Mouse (Mus musculus) yolk sac, embryonic 10.5 days (tissue): ENCODE data around the gene Rnf19b.

Source experiments
- DNase-seq: peaks from one replicate; pipeline ENCODE4 v3.0.0-alpha.2; 2017; ENCODE audit warnings: low spot score

The Rnf19b gene

DNA sequence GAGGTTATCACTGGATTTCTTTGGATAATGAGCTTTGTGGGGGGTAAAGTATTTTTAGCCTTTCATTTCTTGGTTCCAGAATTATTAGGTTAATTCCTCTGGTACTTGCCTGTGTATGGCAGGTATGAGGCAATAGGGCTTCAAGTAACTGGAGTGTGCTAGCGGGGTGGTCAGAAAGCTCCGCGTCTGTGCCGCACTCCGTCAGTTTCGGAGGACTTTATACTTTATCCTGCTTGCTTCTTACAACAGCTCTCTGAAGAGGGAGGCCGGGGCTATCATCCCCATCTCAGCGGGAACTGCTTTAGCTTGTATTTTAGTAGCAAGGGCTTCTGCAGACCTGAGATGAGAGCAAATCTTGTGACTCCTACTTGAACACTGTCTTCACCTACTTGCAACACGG, 21.1 kb downstream of the Rnf19b start:
- DNase-seq = no peak

DNA sequence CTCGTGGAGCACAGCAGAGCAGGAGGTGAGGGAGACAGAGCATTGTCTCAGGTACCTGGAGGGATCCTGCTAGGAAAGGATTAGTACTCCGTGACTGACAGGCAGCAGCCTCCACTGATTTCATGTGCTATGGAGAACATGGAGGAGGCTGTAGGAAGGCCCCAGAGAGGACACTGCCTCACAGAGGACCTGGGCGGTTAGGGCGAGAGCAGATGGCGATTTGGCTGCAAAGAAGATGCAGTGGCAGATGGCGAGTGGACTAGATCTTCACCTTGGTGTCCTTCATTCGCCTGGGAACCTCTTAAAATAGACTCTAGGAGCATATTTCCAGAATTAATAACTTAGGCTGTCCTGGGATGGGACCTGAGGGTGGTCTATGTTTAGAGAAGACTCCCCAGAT, 23.0 kb downstream of the Rnf19b start:
- DNase-seq = no peak

DNA sequence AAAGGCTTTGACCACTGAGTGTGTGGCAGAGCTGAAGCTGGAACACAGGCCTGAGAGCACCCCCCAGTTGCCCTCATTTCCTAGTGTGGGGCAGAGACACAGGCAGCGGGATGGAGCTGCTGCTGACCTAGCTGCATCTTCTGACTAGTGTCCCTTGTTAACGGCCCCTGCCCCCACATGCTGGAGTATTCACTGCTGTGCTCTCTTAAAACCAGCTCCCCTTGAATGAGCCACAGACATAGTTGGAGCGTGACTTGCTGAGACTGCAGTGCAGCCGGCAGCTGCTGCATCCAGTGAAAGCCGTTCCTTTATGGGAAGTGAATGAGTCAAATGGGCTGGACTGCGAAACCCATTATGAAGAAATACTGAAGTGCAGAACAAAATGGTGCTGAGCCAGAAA, 23.4 kb downstream of the Rnf19b start:
- no peak for DNase-seq

- no peak for DNase-seq
Observed at GRCm38 (mm10) chr4:129081939-129082338, 23.9 kb downstream of the Rnf19b start.

DNA sequence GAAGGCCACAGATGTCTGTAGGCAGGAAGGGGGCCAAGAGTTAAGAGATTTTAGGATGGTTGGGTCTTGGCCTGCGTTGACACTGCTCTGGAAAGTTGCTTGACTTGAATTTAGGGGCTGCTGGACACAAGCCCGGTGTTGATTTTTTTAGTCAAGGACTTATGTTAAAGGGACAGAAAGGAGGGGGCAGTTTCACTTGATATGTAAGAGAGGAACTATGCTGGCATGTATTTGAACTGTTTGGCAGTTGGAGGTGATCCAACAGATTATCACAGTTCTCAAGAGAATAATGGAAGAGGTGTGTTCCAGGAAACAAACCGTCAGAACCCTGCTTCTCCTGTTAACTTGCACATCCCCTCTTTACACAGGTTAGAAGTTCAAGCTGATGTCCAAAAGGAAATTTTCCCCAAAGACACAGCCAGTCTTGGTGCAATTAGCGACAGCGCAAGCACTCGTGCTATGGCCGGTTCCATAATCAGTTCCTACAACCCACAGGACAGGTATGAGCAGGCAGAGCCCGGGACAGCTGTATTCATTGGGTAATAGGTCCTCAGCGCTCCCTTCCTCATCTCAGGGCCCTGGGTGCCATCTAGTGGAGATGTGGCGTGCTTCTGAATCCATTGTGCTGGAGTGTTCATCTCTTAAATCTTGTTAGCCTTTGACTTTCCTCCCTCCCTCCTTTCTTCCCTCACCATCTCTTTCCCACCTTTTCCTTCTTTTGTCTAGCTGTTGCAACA, 24.5 kb downstream of the Rnf19b start:
- peak; percentile 63 for DNase-seq

GRCm38 (mm10) chr4:129084896-129085295, 26.8 kb downstream of the Rnf19b start:
- DNase-seq = no peak

DNA sequence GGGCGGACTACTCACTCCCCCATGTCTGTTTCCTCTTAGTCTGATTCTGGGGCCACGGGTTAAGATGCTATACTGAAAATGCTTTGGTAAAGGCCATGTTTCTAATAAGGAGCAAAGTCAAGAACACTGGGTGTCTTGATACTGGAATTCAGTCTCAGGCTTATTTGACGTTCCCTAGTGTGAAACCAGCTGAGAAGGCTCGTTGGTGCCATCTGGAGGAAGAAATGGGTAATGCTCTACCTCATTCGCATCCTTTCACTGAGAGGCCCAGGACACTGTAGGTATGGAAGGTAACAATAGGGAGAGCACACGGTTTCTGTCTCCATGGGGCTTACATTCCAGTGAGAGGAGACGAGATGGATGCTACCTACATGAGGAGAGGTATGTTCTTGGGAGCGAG, 28.0 kb downstream of the Rnf19b start:
- DNase-seq = peak; percentile 42

GRCm38 (mm10) chr4:129087850-129088249, 29.8 kb downstream of the Rnf19b start:
- no peak for DNase-seq

DNA sequence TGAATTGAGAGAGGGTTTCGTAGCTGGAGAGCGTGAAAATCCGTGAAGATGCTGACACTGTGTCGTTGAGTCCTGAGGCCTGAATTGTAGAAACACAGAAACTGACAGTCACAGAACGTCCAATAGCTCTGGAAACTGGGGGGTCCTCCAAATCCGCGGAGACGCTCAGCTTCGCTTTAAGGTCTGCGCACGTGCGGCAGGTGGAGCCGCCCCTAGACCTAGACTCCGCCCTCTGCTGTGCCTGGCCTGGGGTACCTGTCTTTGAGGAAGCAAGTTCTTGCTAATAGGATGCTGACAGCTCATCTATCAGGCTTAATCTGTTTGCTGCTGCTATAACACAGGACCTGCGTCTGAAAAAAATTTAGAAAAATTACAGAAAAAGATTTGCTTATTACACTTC, 37.2 kb downstream of the Rnf19b start:
- DNase-seq = no peak

GRCm38 (mm10) chr4:129097006-129097405, 38.9 kb downstream of the Rnf19b start:
- DNase-seq = no peak

- DNase-seq = peak; percentile 85
Observed at GRCm38 (mm10) chr4:129102133-129102829, 44.2 kb downstream of the Rnf19b start.

GRCm38 (mm10) chr4:129105356-129105755, 47.3 kb downstream of the Rnf19b start, which contains the start of gene Tmem54:
Tmem54 (plus strand) TSS chr4:129105548.
- DNase-seq = peak; percentile 41

GRCm38 (mm10) chr4:129106073-129106472, 48.0 kb downstream of the Rnf19b start:
- DNase-seq = no peak

DNA sequence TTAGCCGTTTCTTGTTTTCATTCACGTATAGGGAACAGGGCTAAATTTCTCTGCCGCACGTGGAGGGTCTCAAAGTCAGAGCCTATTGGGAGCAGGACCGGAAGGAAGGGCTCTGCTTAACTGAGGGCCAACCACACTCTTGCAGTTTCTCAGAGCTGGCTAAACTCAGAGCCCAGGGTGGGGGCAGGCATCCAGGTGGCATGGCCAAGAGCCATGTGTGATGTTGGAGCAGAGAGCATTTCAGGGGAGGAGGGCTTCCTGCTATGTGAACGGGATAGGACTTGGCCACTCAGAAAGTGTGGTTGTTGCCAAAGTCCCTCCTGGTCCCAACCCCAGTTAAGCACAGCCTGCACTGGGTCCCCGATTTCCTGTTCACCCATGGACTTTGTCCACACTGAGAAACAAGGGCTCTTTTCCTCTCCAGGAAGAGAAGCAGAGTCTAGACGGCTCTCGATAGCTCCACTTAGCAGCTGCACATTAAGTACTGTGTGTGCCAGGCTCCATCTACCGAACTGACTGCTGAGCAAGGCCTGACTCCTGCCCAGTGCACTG, 49.4 kb downstream of the Rnf19b start:
- no peak for DNase-seq

DNA sequence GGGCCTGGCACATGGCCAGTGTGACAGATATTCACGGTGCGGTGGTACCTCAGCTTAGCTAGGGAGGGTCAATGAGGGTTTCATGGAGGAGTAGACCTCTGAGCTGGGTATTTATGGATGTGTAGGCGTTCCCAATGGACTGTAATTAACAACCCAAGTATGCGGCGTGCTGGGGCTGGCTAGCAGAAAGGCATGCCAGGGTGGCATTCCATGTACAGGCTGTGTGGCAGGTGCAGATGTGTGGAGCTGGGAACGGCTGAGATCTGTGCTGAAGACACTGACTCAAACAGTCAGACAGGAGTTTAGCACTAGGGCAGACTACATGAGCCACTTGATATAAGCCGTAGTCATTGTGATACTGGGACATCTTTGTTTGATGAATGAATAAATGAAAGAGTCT, 50.6 kb downstream of the Rnf19b start:
- DNase-seq = no peak

- DNase-seq = peak; percentile 42
Observed at GRCm38 (mm10) chr4:129110804-129111203, 52.7 kb downstream of the Rnf19b start.

GRCm38 (mm10) chr4:129111350-129111749, 53.3 kb downstream of the Rnf19b start:
- DNase-seq = no peak

- DNase-seq = no peak
Observed at GRCm38 (mm10) chr4:129112231-129112630, 54.2 kb downstream of the Rnf19b start.

DNA sequence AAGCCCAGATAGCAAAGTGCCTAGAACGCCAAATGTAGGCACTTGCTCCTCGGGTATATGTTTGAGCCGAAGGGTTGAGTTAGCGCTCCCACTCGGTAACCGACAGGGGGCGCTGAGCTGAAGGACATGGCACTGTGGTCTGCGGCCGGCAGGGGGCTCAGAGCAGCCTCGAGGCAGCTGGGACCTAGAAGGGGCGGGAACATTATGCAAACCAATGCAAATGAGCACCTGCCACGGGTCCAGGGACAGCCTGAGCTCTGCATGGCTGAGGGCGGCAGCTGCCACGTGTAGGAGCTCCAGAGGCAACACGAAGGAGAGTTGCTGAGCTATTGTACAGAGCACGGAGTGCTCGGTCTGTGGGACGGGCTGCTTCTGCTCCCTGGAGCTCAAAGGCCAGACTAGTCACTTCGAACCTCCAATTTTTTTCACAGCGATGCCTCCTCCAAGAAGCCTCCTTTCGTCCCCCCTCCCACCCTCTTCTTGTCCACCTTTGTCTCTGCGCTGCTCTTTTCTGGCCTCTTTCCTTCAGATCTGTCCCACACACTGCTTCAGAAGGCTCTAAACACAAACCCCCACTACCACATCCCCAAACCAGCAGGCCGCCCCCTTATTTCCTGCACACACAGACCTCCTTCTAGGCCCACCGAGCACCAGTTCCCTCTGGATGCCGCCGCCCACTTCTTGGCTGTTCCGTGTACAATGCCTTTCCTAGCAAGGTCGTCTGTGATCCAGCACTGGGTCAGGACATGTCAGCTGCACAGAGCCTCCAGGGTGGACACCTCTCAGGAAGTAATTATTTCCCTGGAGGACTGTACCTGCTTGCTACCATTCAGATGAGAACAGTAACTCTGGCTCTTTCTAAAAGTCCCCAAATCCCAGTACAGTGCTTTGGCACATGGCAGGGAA, 55.3 kb downstream of the Rnf19b start:
- DNase-seq = peak; percentile 52

DNA sequence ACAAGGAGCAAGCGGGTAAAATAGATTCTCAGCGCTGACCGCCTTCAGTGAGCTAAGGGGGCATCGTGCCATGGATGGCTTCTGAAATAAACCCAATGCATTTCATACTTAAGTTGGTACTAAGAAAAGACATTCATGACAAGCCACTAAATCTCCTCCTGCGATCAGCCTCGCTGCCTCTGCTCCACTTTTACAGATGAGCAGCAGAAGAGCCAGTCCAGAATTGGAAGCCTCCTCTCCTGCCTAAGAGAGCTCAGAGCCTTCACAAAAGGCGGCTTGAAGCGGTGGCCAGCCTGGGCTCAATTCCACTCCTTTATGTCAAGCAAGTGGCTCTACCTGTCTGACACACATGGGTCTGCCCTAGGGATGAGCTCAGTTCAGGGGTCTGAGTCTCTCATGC, 58.6 kb downstream of the Rnf19b start:
- DNase-seq = no peak

DNA sequence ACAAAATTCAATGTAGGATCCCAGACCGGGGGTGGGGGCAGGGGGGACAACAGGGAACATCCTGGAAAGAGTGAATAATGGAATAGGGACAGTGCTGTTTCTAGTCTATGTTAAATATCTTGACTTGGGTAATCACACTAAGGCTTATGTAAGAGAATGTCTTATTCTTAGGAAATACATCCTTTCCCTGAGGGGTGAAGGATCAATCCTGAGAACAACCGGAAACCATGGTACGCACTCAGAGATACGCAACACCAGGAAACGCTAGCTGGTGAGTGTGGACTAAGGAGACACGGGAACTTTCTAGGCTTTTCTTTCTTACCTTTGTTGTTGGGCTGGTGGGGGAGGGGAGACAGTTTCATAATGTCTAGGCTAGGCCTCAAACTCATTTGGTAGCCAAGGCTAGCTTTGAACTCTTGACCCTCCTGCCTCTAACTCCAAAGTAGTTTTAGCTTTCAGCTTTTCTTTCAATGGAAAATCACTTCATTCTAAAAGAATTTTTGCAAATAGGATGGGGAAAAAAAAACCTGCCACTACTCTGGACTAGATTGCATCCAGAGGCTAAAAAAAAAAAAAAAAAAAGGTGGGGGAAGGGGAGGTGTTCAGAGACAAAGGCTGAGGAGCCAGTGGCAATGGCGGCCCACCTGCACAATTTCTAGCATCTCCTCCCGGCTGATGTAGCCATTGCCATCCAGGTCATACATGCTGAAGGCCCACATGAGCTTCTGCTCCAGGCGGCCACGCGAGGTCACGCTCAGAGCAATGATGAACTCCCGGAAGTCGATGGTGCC, 59.8 kb downstream of the Rnf19b start:
- no peak for DNase-seq
